Mouse (Mus musculus) lung, adult 2 months (tissue): ENCODE measurements around the gene Necap1.

Experiments used
- CTCF ChIP-seq: fragments of 200-500 bp; IDR thresholded peaks from 2 replicates; pipeline ENCODE4 v1.5.1; 2011; ENCODE audit warnings: mild to moderate bottlenecking, low read length, control low read depth; ENCODE audit not compliant: insufficient read depth
- POLR2A ChIP-seq: fragments of 200-500 bp; IDR thresholded peaks from 2 replicates; pipeline ENCODE4 v1.6.1; 2011; ENCODE audit warnings: low read depth, mild to moderate bottlenecking, control low read depth, low read length, borderline replicate concordance; ENCODE audit errors: extremely low read depth

DNA sequence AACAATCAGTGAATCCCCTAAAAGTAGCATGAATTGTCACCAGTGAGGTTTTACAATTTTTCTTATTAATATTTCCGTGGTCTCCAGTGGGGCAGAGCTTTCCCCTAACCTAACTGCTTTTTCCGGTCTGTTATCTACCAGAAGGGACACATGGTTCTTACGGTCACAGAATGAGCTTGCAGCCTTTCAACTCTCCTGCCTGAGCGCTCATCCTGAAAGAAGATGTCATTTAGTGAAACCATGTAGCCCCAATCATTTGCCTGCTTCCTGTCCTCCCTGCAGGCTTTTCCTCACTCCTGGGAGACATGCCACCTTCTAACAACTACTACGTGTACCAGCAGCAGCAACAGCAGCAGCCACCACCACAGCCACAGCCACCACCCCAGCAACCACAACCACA is 36.7 kb upstream of the Necap1 start:
- TF ChIP-seq POLR2A, result no peak
- no peak for TF ChIP-seq CTCF
